Mouse (Mus musculus) neural tube, embryonic 12.5 days (tissue): Measurements from ENCODE around the gene Trabd. TPM values are rescaled to one million over a fixed set of nuclear protein-coding genes. Genes with fewer than 3 reads are reported as not detected.
A peak's percentile ranks its signal among the peaks of the same experiment; 100 is the strongest.

Experiments used
- ATAC-seq: fragments of 200-750 bp; cut with Nextera tagmentation; 2 replicates; pipeline ENCODE4 v1.8.0; 2017; ENCODE audit warnings: low read depth, mild to moderate bottlenecking, moderate TSS enrichment, moderate library complexity; ENCODE audit not compliant: low FRiP score
- H3K27ac ChIP-seq: fragments of 300-500 bp; sonication (generic); 2 replicates; pipeline ENCODE4 v1.5.1; 2016
- H3K27me3 ChIP-seq: fragments of 300-500 bp; sonication (generic); replicated peaks from 2 replicates; pipeline ENCODE4 v1.6.1; 2016; ENCODE audit warnings: mild to moderate bottlenecking
- H3K36me3 ChIP-seq: fragments of 300-500 bp; sonication (generic); 2 replicates; pipeline ENCODE4 v1.6.1; 2016; ENCODE audit warnings: mild to moderate bottlenecking
- H3K4me1 ChIP-seq: fragments of 300-500 bp; sonication (generic); 2 replicates; pipeline ENCODE4 v1.6.1; 2016
- H3K4me2 ChIP-seq: fragments of 300-500 bp; sonication (generic); replicated peaks from 2 replicates; pipeline ENCODE4 v1.6.1; 2016; ENCODE audit warnings: mild to moderate bottlenecking
- H3K4me3 ChIP-seq: fragments of 300-500 bp; sonication (generic); 2 replicates; pipeline ENCODE4 v1.5.1; 2016
- H3K9ac ChIP-seq: fragments of 300-500 bp; sonication (generic); 2 replicates; pipeline ENCODE4 v1.6.1; 2016; ENCODE audit warnings: mild to moderate bottlenecking
- H3K9me3 ChIP-seq: fragments of 300-500 bp; sonication (generic); 2 replicates; pipeline ENCODE4 v1.6.1; 2016; ENCODE audit warnings: mild to moderate bottlenecking
- WGBS: fragments of 180-500 bp; shearing (Covaris S2); methylation state at CpG from one replicate; pipeline ENCODE4 v1.1.7; 2016; 5-methylcytosine and 5-hydroxymethylcytosine counted together
- polyA plus RNA-seq: library from polyadenylated mRNA; unstranded; fragments of >200 nt; fragmentation: Nextera tagmentation; extraction: Ambion mirVana; gene quantifications from 2 replicates; pipeline ENCODE4 v1.2.1, GENCODE M21; 2016

Gene Trabd
- polyA plus RNA-seq = 49.6 and 51.2 TPM in 2 replicates

DNA sequence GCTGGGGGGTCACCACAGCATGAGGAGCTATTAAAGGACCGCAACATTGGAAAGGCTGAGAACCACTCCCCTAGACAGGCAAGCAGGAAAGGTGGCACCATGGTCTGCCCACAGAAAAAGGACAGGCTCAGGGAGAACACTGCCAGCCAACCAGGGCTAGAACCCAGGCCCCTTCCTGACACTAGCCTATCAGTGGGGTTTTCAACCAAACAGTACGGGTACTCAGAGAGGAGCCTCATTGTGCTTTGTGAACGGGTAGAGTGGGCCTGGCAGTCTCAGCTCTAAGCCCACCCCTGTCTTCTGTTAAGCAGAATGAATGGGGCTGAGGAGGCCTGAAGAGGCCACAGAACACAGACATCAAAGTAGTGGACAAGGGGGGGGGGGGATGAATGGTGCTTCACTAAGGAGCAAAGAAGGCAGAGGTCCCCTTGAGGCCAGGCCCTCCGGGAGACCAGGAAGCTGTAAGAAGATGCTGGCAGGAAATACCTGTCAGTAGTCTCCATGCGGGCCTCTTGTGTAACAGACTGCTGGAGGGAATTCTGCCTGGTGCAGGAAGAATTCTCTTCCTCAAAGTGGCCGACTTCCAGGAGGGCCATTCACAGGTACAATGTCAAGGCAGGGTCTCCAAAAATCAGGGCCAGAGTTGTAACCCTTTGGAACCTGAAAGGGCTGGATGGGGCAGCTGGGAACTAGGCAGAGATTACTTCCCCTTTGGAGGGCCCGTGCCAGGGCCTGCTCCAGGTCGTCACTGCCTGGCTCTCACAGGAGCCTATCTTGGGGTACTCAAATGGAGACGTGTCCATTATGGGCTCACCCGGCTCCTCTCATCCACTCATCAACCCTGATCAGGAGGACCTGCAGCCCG, at the start of gene Trabd:
TSS of gene Trabd (plus strand) at position 512 of the 865 bp plus-strand sequence.
- Histone ChIP-seq H3K4me2 (peak within 1 kb of the TSS; percentile 88), H3K9me3 (no peaks in the 10 kb centered on the region), H3K4me1 (peaks cover 36% of the 10 kb centered on the region), H3K27ac (peak within 1 kb of the TSS; percentile 64; the same call in 1 of the 2 replicates), H3K27me3 (peaks cover 7% of the 10 kb centered on the region), H3K9ac (peak within 1 kb of the TSS; percentile 97), H3K4me3 (peak within 1 kb of the TSS; percentile 87), H3K36me3 (no peaks in the 10 kb centered on the region)
- ATAC-seq = no peak
- WGBS = 30% methylated on average over 11 of the region's 11 CpGs

DNA sequence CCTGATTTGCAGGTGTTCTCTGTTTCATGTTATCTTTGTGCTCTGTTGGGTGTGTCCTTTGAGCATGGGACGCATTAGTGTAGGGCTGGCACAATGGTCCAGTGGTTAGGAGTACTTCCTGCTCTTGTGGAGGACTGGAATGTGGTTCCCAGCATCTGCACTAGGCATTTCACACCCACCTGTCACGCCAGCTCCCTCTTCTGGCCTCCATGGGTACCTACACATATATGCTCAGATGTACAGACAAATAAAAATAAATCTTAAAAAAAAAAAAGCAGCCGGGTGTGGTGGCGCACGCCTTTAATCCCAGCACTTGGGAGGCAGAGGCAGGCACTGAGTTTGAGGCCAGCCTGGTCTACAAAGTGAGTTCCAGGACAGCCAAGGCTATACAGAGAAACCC, 30.5 kb upstream of the Trabd start:
- 81% methylated on average over 5 of the region's 5 CpGs for WGBS
- H3K27ac ChIP-seq = no peak overlapping the region
- no peaks in the 10 kb centered on the region for H3K36me3 ChIP-seq
- H3K4me2 ChIP-seq = no peak overlapping the region
- H3K9me3 ChIP-seq = 0 out of 2 replicates have a peak, but pooled peaks cover 7% of the 10 kb centered on the region
- no peaks in the 10 kb centered on the region for H3K27me3 ChIP-seq
- no peaks in the 10 kb centered on the region for H3K4me1 ChIP-seq
- no peak overlapping the region for H3K4me3 ChIP-seq
- no peak for ATAC-seq
- no peak overlapping the region for H3K9ac ChIP-seq

- Histone ChIP-seq H3K27me3 (no peaks in the 10 kb centered on the region), H3K9me3 (0 out of 2 replicates have a peak, but pooled peaks cover 7% of the 10 kb centered on the region), H3K36me3 (no peaks in the 10 kb centered on the region), H3K27ac (no peak overlapping the region), H3K4me2 (no peak overlapping the region), H3K4me3 (no peak overlapping the region), H3K9ac (no peak overlapping the region), H3K4me1 (no peaks in the 10 kb centered on the region)
- ATAC-seq = no peak
- WGBS = 78% methylated on average over 4 of the region's 4 CpGs
Measured at GRCm38 (mm10) chr15:89046356-89046755, 28.6 kb upstream of the Trabd start.

- Histone ChIP-seq H3K9ac (no peak overlapping the region), H3K27me3 (peaks cover 23% of the 10 kb centered on the region), H3K4me1 (0 out of 2 replicates have a peak, but pooled peaks cover 5% of the 10 kb centered on the region), H3K36me3 (no peaks in the 10 kb centered on the region), H3K4me2 (no peak overlapping the region), H3K4me3 (no peak overlapping the region), H3K27ac (no peak overlapping the region), H3K9me3 (no peaks in the 10 kb centered on the region)
- no peak for ATAC-seq
- WGBS = 92% methylated on average over 7 of the region's 7 CpGs
Measured at GRCm38 (mm10) chr15:89054666-89055065, 20.3 kb upstream of the Trabd start.

- Histone ChIP-seq H3K4me2 (peak overlapping the region; percentile 92), H3K36me3 (no peaks in the 10 kb centered on the region), H3K4me3 (peak overlapping the region; percentile 80), H3K27ac (no peak overlapping the region), H3K4me1 (peaks cover 9% of the 10 kb centered on the region; the same call in 1 of the 2 replicates), H3K27me3 (peaks cover 42% of the 10 kb centered on the region), H3K9ac (peak overlapping the region; percentile 76), H3K9me3 (no peaks in the 10 kb centered on the region)
- ATAC-seq = no peak
- 29% methylated on average over 6 of the region's 6 CpGs for WGBS
Measured at GRCm38 (mm10) chr15:89058736-89059135, 16.2 kb upstream of the Trabd start.

DNA sequence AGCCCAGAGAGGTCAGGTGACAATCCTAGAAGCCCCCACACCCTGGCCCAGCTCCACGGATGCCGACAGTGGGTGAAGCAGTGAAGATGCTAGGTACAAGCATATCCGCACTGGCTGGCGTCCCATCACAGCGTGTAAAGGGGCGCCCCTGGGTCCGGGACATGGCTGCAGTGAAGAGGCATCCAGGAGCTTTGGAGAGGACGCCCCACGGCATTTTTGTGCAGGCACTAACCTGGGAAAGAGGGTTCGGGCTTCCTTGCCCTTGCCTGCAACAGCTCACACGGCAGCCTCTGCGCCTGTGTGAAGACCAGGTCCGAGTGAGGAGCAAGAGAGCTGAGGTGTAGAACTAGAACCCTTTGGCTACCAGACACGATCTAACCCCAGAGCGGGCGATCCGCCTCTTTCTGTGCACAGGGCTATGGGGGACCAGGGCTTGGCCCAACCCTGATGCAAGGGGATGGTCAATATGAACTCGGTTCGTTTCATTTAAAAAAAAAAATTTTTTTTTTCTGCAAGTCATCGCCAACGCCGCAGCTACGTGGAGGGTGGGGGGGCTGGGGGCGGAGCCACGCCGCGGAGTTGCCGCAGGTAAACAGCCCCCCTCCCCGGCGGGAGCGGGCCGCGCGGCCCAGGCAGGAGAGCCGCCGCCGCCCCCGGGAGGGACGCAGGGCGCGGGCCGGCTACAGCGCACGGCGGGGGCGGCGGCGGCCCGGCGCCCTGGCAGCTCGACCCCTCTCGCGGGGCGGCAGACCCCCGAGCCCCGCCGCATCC, 15.6 kb upstream of the Trabd start, which contains the start of gene Panx2:
TSS of gene Panx2 (plus strand) at position 574 of the 771 bp plus-strand sequence.
- no peaks in the 10 kb centered on the region for H3K36me3 ChIP-seq
- H3K27me3 ChIP-seq = peaks cover 42% of the 10 kb centered on the region
- WGBS = 2% methylated on average over 32 of the region's 57 CpGs
- H3K9ac ChIP-seq = peak within 1 kb of the TSS; percentile 76
- peak within 1 kb of the TSS; percentile 80 for H3K4me3 ChIP-seq
- peak; percentile 21; the same call in 1 of the 2 replicates for ATAC-seq
- H3K9me3 ChIP-seq = no peaks in the 10 kb centered on the region
- H3K4me2 ChIP-seq = peak within 1 kb of the TSS; percentile 92
- peaks cover 9% of the 10 kb centered on the region; the same call in 1 of the 2 replicates for H3K4me1 ChIP-seq
- no peak within 1 kb of the TSS for H3K27ac ChIP-seq

DNA sequence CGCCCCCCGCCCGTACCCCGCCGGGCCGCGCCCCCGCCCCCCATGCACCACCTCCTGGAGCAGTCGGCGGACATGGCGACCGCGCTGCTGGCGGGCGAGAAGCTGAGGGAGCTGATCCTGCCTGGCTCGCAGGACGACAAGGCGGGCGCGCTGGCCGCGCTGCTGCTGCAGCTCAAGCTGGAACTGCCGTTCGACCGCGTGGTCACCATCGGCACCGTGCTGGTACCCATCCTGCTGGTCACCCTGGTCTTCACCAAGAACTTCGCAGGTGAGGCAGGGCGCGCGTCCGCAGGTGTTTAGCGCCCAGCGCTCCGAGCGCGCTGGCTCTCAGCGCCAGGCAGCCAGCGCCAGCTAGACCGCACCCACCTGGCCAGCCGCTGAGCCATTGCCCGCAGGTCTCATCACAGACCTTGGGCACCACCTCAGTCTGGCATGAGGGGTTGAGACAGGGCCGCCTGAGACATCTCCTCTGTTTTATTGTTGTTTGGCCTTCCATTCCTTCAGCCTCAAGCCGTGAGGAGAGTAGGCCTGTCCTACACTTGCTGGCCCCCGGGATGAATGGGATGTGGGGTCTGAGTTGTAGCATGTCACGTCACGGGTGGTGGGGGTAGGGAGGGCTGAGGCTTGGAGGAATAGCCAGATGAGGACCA, 14.8 kb upstream of the Trabd start:
- Histone ChIP-seq H3K27me3 (peaks cover 40% of the 10 kb centered on the region), H3K4me3 (peak overlapping the region; percentile 80), H3K36me3 (no peaks in the 10 kb centered on the region), H3K4me2 (peak overlapping the region; percentile 92), H3K27ac (no peak overlapping the region), H3K9me3 (no peaks in the 10 kb centered on the region), H3K4me1 (peaks cover 9% of the 10 kb centered on the region; the same call in 1 of the 2 replicates), H3K9ac (peak overlapping the region; percentile 76)
- WGBS = 2% methylated on average over 41 of the region's 48 CpGs
- peak; percentile 59 for ATAC-seq

DNA sequence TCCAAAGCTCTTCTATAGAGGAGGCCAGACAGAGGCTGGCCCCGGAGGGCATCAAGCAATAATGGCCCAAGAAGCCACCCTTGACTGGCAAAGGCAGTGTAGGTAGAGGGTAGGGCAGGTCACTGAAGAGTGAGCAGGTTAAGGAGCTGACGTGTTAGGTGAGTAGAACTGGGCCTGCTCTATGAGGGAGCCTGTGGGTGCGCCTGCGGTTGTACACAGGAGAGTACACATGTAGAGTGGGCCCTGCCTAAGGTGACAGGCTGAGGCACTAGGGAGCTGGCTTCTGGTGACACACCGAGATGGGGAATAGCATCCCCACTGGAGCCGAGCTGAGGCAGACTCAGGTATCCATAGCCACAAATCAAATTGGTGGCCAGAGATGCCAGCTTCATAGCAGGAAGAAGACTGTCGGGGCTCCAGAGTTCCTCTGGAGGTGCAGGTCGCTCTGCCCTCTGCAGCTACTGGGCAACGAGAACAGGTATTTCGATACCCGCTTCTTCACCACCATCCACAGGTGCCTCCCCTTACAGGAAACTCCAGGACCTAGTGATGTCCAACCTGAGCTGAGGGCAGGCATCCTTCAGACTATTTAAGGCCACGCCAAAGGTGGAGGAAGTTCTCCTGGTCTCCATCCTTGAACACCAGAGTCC, 14.0 kb upstream of the Trabd start:
- no peak overlapping the region for H3K27ac ChIP-seq
- no peaks in the 10 kb centered on the region for H3K36me3 ChIP-seq
- peak overlapping the region; percentile 80 for H3K4me3 ChIP-seq
- WGBS = 86% methylated on average over 12 of the region's 12 CpGs
- H3K4me2 ChIP-seq = peak overlapping the region; percentile 92
- ATAC-seq = no peak
- H3K27me3 ChIP-seq = peaks cover 40% of the 10 kb centered on the region
- peaks cover 9% of the 10 kb centered on the region; the same call in 1 of the 2 replicates for H3K4me1 ChIP-seq
- 0 out of 2 replicates have a peak overlapping the region, but pooled peaks have one; percentile 27 for H3K9ac ChIP-seq
- H3K9me3 ChIP-seq = no peaks in the 10 kb centered on the region

- no peaks in the 10 kb centered on the region for H3K36me3 ChIP-seq
- H3K4me3 ChIP-seq = no peak overlapping the region
- no peak for ATAC-seq
- no peak overlapping the region for H3K9ac ChIP-seq
- 88% methylated on average over 6 of the region's 6 CpGs for whole genome bisulfite sequencing
- H3K27ac ChIP-seq = no peak overlapping the region
- H3K9me3 ChIP-seq = no peaks in the 10 kb centered on the region
- H3K4me2 ChIP-seq = no peak overlapping the region
- H3K27me3 ChIP-seq = peaks cover 50% of the 10 kb centered on the region
- H3K4me1 ChIP-seq = peaks cover 9% of the 10 kb centered on the region; the same call in 1 of the 2 replicates
Measured at GRCm38 (mm10) chr15:89061761-89062517, 13.0 kb upstream of the Trabd start.

- H3K4me2 ChIP-seq = no peak overlapping the region
- ATAC-seq = no peak
Measured at GRCm38 (mm10) chr15:89062518-89062910, 12.4 kb upstream of the Trabd start.

GRCm38 (mm10) chr15:89063001-89063400, 11.9 kb upstream of the Trabd start:
- H3K4me1 ChIP-seq = peaks cover 9% of the 10 kb centered on the region; the same call in 1 of the 2 replicates
- no peak overlapping the region for H3K27ac ChIP-seq
- H3K36me3 ChIP-seq = no peaks in the 10 kb centered on the region
- no peak for ATAC-seq
- no peak overlapping the region for H3K4me3 ChIP-seq
- H3K9ac ChIP-seq = no peak overlapping the region
- peaks cover 56% of the 10 kb centered on the region for H3K27me3 ChIP-seq
- WGBS = 81% methylated on average over 7 of the region's 7 CpGs
- H3K4me2 ChIP-seq = no peak overlapping the region
- H3K9me3 ChIP-seq = no peaks in the 10 kb centered on the region

More at GRCm38 (mm10) chr15:89062518-89062910, 12.4 kb upstream of the Trabd start:
- H3K4me3 ChIP-seq = no peak overlapping the region
- H3K9me3 ChIP-seq = no peaks in the 10 kb centered on the region
- H3K4me1 ChIP-seq = peaks cover 9% of the 10 kb centered on the region; the same call in 1 of the 2 replicates
- 87% methylated on average over 5 of the region's 5 CpGs for WGBS
- H3K27ac ChIP-seq = no peak overlapping the region
- peaks cover 56% of the 10 kb centered on the region for H3K27me3 ChIP-seq
- H3K36me3 ChIP-seq = no peaks in the 10 kb centered on the region
- H3K9ac ChIP-seq = no peak overlapping the region
